Mouse (Mus musculus) granulocyte monocyte progenitor cell, adult 5-6 weeks (primary cell): ENCODE data around the gene Kcna2. TPM values are rescaled to one million over a fixed set of nuclear protein-coding genes. Genes with fewer than 3 reads are reported as not detected.

ENCODE experiments used
- ATAC-seq: replicated peaks from 2 replicates; pipeline ENCODE4 v1.8.0; 2016; ENCODE audit warnings: mild to moderate bottlenecking, moderate TSS enrichment, inconsistent platforms; ENCODE audit not compliant: poor library complexity, severe bottlenecking
- total RNA-seq, 2 experiments: library from RNA; stranded (forward) in 1 of 2; stranded (reverse) in 1 of 2; fragments of 200-712, 200-1000 nt in 1 of 2; fragments of >200 nt in 1 of 2; fragmentation: Nextera tagmentation in 1 of 2; gene quantifications; 2 replicates each; pipeline ENCODE4 v1.2.3; 2014 to 2017

The Kcna2 gene
- total RNA-seq (2014; fragmentation: Nextera tagmentation) (not detected in 2 replicates), total RNA-seq (2017) (0.04 TPM in 1 of 2 replicates, not detected in the other)

GRCm38 (mm10) chr3:107100811-107101455, at the start of gene Kcna2:
Gene Kcna2 (plus strand): TSS chr3:107101146.
- ATAC-seq, result no peak

GRCm38 (mm10) chr3:107061468-107061867, 39.5 kb upstream of the Kcna2 start:
- ATAC-seq, result no peak

- ATAC-seq, result peak; percentile 94
Measured at GRCm38 (mm10) chr3:107062771-107063170, 38.2 kb upstream of the Kcna2 start.

GRCm38 (mm10) chr3:107065510-107066095, 35.3 kb upstream of the Kcna2 start:
- no peak for ATAC-seq

- ATAC-seq, result no peak
Measured at GRCm38 (mm10) chr3:107066165-107066850, 34.6 kb upstream of the Kcna2 start.

- ATAC-seq, result peak; percentile 62
Measured at GRCm38 (mm10) chr3:107067245-107067644, 33.7 kb upstream of the Kcna2 start.

- ATAC-seq, result no peak
Measured at GRCm38 (mm10) chr3:107073863-107074262, 27.1 kb upstream of the Kcna2 start.

GRCm38 (mm10) chr3:107075705-107076104, 25.2 kb upstream of the Kcna2 start:
- ATAC-seq, result no peak

- ATAC-seq, result no peak
Measured at GRCm38 (mm10) chr3:107076658-107077057, 24.3 kb upstream of the Kcna2 start.

- no peak for ATAC-seq
Measured at GRCm38 (mm10) chr3:107077101-107077500, 23.8 kb upstream of the Kcna2 start.

GRCm38 (mm10) chr3:107080803-107081202, 20.1 kb upstream of the Kcna2 start:
- ATAC-seq, result 0 out of 2 replicates have a peak, but pooled peaks have one; percentile 6

GRCm38 (mm10) chr3:107081227-107081626, 19.7 kb upstream of the Kcna2 start:
- ATAC-seq, result peak; percentile 61

- ATAC-seq, result peak; percentile 77
Measured at GRCm38 (mm10) chr3:107084586-107084985, 16.4 kb upstream of the Kcna2 start.

- peak; percentile 86 for ATAC-seq
Measured at GRCm38 (mm10) chr3:107087410-107087809, 13.5 kb upstream of the Kcna2 start.

GRCm38 (mm10) chr3:107088820-107089219, 12.1 kb upstream of the Kcna2 start:
- no peak for ATAC-seq

- no peak for ATAC-seq
Measured at GRCm38 (mm10) chr3:107089475-107089874, 11.5 kb upstream of the Kcna2 start.

- no peak for ATAC-seq
Measured at GRCm38 (mm10) chr3:107090001-107090400, 10.9 kb upstream of the Kcna2 start.

- ATAC-seq, result no peak
Measured at GRCm38 (mm10) chr3:107090403-107091150, 10.4 kb upstream of the Kcna2 start.

- peak; percentile 43; the same call in 1 of the 2 replicates for ATAC-seq
Measured at GRCm38 (mm10) chr3:107094028-107094427, 6.9 kb upstream of the Kcna2 start.

GRCm38 (mm10) chr3:107096269-107096731, 4.6 kb upstream of the Kcna2 start:
- no peak for ATAC-seq
